Mouse (Mus musculus): ENCODE data around the gene C130026I21Rik.
"Not testable (repeated sequence)": the region's sequence is repeated elsewhere in the genome, so short reads cannot be mapped to it uniquely, and the experiment has no call there.

DNA sequence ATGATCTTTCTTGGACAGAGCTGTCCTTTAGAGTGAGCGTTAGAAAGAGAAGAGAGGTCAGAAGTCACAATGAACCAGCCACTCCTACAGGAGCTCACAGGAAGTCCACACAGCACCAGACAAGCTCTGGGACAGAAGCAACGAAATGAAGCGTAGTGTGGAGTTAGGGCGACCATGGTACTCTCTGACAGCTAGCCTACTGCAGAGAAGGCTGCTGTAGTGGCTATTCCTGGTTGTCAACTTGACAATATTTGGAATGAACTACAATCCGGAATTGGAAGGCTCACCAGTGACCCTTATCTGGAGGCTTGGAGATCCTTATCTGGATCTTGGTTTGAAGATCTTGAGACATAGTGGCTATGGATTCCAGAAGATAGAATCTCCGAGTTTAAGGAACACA lies 164.4 kb downstream of the C130026I21Rik start:
- not testable (repeated sequence) for TF ChIP-seq CTCF, EP300 (IDR thresholded peaks at IDR 0.05; ENCODE audit: low read depth)
